Mouse (Mus musculus): Measurements from ENCODE around the gene Gm48552. TPM values are rescaled to one million over a fixed set of nuclear protein-coding genes. Genes with fewer than 3 reads are reported as not detected.

The Gm48552 gene
- polyA plus RNA-seq, 1 experiment from 2014 or later: 2.5 TPM

DNA sequence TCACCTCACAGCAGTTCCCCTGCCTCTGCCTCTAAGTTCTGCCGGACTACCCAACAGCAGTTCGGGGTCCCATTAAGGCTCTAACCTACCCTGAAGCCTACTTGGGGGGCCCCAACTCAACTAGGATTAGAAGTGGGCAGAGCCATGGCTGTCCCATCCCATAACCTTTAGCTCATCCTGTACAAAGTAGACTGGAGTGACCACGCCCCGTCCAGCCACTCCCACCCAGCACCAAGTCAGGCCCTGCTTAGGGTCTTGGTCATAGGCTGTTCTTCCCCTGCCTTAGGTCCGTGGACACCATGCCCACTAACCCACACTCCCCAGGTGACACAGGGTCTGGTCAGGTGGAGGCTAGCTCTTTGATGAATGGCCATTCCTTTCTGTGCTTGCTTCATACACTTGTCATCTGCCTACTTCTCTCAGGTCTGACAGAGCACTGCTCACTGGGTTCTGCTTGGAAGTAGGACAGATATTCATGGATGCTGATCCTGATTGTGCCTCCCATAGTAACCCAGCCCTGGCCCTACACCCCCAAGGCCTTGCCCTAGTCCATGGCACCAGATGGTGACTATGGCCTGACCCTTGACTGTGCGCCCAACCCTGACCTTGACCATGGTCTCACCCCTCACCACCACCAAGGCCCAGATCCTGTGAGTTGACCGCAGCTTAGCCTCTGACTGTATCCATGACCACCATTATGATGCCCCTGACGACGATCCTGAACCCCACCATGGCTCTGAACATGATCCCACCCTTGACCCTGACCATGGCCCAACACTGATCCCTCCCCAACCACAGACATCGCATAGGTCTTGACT lies 30.5 kb downstream of the Gm48552 start:
- Histone ChIP-seq H3K36me3 (peaks cover 19% of the 10 kb centered on the region; the same call in 1 of the 2 replicates), H3K27me3 (peaks cover 3% of the 10 kb centered on the region; the same call in 1 of the 2 replicates), H3K27ac (replicated peaks) (peak overlapping the region; percentile 56), H3K9me3 (no peaks in the 10 kb centered on the region), H3K4me3 (no peak overlapping the region), H3K9ac (peak overlapping the region; percentile 10), H3K4me2 (no peak overlapping the region), H3K4me1 (replicated peaks) (peaks cover 59% of the 10 kb centered on the region)
- 91% methylated on average over 10 of the region's 10 CpGs for WGBS
- no peak for ATAC-seq (ENCODE audit: low read depth)

DNA sequence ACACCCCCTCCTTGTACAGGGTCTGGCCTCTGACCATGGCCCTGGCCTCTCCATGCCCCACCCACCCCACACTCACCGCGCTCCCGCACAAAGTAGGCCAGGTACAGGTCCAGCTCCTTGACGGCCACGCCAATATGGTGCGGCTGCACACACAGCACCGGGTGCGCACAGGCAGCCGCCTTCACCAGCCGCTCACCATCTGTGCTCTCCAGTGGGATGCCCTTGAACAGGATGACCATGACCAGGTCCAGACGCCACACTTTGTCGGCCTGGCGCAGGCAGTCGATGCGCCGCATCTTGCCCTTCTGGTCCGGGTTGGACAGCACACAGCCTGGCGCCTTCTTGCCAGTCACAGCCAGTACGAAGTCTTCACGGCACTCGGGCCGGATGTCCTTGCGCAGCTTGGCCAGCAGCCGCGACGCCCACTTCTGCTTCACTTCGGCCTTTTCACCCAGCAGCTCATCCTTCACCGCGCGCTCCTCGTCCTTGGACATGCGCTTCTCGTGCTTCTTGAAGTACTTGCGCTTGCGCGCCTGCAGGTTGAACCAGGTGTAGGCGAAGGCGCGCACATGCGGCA lies 31.5 kb downstream of the Gm48552 start:
- peaks cover 59% of the 10 kb centered on the region for H3K4me1 ChIP-seq (replicated peaks)
- WGBS: 86% methylated on average over 40 of the region's 40 CpGs

GRCm38 (mm10) chr10:81421041-81421796 lies 32.4 kb downstream of the Gm48552 start:
- H3K4me1 ChIP-seq (replicated peaks): peaks cover 59% of the 10 kb centered on the region
- 78% methylated on average over 4 of the region's 4 CpGs for WGBS

More for the DNA sequence above, 31.5 kb downstream of the Gm48552 start:
- peaks cover 14% of the 10 kb centered on the region; the same call in 1 of the 2 replicates for H3K36me3 ChIP-seq
- no peak overlapping the region for H3K4me3 ChIP-seq
- no peak for ATAC-seq (ENCODE audit: low read depth)
- no peak overlapping the region for H3K4me2 ChIP-seq
- no peaks in the 10 kb centered on the region for H3K9me3 ChIP-seq
- H3K9ac ChIP-seq: no peak overlapping the region
- no peak overlapping the region for H3K27ac ChIP-seq (replicated peaks)
- peaks cover 10% of the 10 kb centered on the region for H3K27me3 ChIP-seq

DNA sequence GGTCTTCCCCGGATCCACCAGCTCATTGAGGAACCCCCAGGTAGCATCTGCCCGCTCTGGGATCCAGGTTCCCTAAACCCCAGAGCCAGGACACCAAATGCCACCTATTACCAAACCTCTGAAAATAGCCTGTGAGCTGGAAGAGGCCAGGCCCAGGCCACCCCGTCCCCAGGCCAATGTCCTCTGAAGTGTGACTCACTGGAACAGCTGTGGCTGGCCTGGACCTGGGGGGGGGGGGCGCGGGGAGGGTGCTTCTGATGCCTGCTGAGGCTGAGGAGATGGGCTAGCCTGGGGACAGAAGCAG lies 32.9 kb downstream of the Gm48552 start:
- Histone ChIP-seq H3K27me3 (peaks cover 18% of the 10 kb centered on the region), H3K36me3 (peaks cover 13% of the 10 kb centered on the region; the same call in 1 of the 2 replicates), H3K9ac (no peak overlapping the region), H3K4me2 (no peak overlapping the region), H3K9me3 (no peaks in the 10 kb centered on the region), H3K4me1 (replicated peaks) (peaks cover 59% of the 10 kb centered on the region), H3K27ac (replicated peaks) (no peak overlapping the region), H3K4me3 (no peak overlapping the region)
- 87% methylated on average over 5 of the region's 5 CpGs for WGBS
- no peak for ATAC-seq (ENCODE audit: low read depth)

More at GRCm38 (mm10) chr10:81421041-81421796, 32.4 kb downstream of the Gm48552 start:
- Histone ChIP-seq H3K36me3 (peaks cover 13% of the 10 kb centered on the region; the same call in 1 of the 2 replicates), H3K4me2 (no peak overlapping the region), H3K4me3 (no peak overlapping the region), H3K9me3 (no peaks in the 10 kb centered on the region), H3K9ac (no peak overlapping the region), H3K27ac (replicated peaks) (no peak overlapping the region), H3K27me3 (peaks cover 17% of the 10 kb centered on the region)
- ATAC-seq (ENCODE audit: low read depth): no peak

- H3K27me3 ChIP-seq: peaks cover 23% of the 10 kb centered on the region
- no peak overlapping the region for H3K4me3 ChIP-seq
- H3K4me1 ChIP-seq (replicated peaks): peaks cover 59% of the 10 kb centered on the region
- peaks cover 13% of the 10 kb centered on the region; the same call in 1 of the 2 replicates for H3K36me3 ChIP-seq
- 79% methylated on average over 6 of the region's 6 CpGs for WGBS
- H3K27ac ChIP-seq (replicated peaks): no peak overlapping the region
- H3K9ac ChIP-seq: no peak overlapping the region
- no peak for ATAC-seq (ENCODE audit: low read depth)
- no peaks in the 10 kb centered on the region for H3K9me3 ChIP-seq
- no peak overlapping the region for H3K4me2 ChIP-seq
These were observed 33.4 kb downstream of the Gm48552 start for GRCm38 (mm10) chr10:81422191-81422590.

DNA sequence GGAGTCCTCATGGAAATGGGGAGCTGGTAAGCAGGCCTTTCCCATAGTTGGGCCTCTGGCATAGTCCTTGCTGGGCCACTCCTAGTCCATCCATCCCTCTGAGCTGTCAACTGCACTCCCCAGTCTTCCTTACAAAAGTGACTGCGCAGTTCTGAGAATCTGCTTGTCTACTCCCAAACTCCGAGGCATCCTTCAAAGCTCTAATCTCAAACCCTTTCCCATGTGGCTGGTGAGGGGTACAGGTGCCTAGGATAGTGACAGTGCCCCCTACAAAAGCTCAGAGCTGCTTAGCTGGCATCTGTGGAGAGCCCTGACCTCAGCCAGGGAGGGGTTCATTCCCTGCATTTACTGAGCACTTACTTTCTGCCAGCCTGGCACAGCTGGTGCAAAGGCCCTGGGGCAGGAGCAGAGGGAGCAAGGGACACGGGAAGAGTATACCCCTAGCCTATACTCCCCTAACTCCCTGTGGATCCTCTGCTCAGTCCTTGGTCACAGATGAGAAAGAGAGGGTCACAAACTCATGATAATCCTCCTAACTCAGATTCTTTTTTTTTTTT lies 33.9 kb downstream of the Gm48552 start:
- H3K4me1 ChIP-seq (replicated peaks): peaks cover 57% of the 10 kb centered on the region
- ATAC-seq (ENCODE audit: low read depth): no peak
- H3K36me3 ChIP-seq: peaks cover 13% of the 10 kb centered on the region; the same call in 1 of the 2 replicates
- 71% methylated on average over 3 of the region's 3 CpGs for WGBS
- H3K4me3 ChIP-seq: no peak overlapping the region
- no peaks in the 10 kb centered on the region for H3K9me3 ChIP-seq
- H3K27ac ChIP-seq (replicated peaks): no peak overlapping the region
- peaks cover 28% of the 10 kb centered on the region for H3K27me3 ChIP-seq
- no peak overlapping the region for H3K9ac ChIP-seq
- no peak overlapping the region for H3K4me2 ChIP-seq

DNA sequence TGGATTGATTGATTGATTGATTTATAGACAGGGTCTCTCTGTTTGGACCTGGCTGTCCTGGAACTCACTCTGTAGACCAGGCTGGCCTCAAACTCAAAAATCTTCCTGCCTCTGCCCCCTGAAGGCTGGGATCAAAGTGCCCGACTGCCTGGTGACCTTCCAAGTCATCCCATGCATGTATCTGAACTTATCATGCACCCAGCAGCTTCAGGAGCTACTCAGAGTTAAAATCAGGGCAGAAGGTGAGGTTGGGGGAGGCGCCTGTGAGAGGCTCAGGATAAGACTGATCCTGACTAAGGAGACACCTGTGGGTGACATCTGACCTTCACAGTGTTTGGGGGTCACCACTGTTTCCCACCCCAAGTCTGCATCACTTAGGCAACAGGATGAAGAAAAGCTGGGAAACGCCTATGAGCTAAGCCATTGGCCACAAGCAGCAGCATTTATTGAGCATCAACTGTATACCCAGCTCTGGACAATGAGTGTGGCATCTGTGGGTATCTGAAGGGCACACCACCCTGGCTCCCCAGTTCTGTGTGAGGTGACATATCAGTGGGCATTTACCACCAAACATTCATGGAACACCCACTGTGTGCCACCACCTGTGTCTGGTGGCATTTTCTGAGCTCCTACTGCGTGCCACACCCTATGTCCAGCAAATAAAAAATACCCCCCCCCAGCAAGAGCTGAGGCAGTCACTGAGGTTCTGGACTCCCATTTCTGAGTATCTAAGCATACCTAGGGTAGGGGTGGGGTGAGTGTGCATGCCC lies 34.9 kb downstream of the Gm48552 start:
- Histone ChIP-seq H3K27ac (replicated peaks) (peak overlapping the region; percentile 59; the same call in 1 of the 2 replicates), H3K4me1 (replicated peaks) (peaks cover 48% of the 10 kb centered on the region), H3K27me3 (peaks cover 37% of the 10 kb centered on the region), H3K4me3 (no peak overlapping the region), H3K9ac (peak overlapping the region; percentile 52), H3K9me3 (no peaks in the 10 kb centered on the region), H3K36me3 (peaks cover 13% of the 10 kb centered on the region; the same call in 1 of the 2 replicates), H3K4me2 (peak overlapping the region; percentile 62; the same call in 1 of the 2 replicates)
- 62% methylated on average over 4 of the region's 4 CpGs for WGBS
- ATAC-seq (ENCODE audit: low read depth): no peak

DNA sequence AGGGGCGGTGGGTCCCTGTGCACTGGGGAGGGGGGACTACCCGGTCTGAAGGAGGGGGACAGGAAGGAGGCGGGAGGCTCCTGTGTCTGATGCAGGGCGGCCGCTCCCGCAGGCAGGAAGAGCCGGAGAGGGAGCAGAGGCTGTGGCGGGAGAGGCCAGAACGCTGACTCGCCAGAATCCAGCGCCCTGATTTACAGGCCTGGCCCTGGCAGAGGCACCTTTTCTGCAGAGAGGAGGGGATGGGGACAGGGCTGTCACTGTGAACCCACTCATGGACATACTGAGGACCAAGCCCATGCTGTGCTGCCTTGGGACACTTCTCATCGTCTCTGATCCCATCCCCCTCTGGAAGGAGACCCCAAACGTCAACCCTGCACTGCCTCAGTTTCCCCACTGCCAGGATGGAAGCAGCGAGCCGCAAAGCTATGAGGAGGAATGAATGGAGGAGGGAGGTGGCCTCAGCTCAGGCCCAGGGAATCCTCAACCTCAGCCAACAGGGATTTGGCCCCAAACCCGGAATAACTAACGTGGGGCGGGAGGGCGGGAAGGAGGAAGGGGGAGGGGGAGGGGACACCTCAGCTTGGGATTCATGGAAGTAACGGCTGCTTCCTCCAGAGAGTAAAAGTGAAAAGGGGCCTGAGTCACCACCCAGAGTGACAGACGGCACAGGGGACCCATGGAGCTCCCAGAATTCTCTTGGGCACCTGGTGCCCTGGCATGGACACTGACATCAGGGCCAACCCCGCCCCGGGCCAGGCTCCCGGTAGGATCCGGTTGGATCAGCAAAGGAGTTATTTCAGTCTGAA lies 35.6 kb downstream of the Gm48552 start:
- H3K9ac ChIP-seq: peak overlapping the region; percentile 52
- peak overlapping the region; percentile 59; the same call in 1 of the 2 replicates for H3K27ac ChIP-seq (replicated peaks)
- H3K9me3 ChIP-seq: no peaks in the 10 kb centered on the region
- H3K4me2 ChIP-seq: peak overlapping the region; percentile 62
- 0 out of 2 replicates have a peak, but pooled peaks have one; percentile 7 for ATAC-seq (ENCODE audit: low read depth)
- peak overlapping the region; percentile 45 for H3K4me3 ChIP-seq
- peaks cover 12% of the 10 kb centered on the region; the same call in 1 of the 2 replicates for H3K36me3 ChIP-seq
- H3K27me3 ChIP-seq: peaks cover 37% of the 10 kb centered on the region
- WGBS: 4% methylated on average over 25 of the region's 25 CpGs
- H3K4me1 ChIP-seq (replicated peaks): peaks cover 46% of the 10 kb centered on the region

DNA sequence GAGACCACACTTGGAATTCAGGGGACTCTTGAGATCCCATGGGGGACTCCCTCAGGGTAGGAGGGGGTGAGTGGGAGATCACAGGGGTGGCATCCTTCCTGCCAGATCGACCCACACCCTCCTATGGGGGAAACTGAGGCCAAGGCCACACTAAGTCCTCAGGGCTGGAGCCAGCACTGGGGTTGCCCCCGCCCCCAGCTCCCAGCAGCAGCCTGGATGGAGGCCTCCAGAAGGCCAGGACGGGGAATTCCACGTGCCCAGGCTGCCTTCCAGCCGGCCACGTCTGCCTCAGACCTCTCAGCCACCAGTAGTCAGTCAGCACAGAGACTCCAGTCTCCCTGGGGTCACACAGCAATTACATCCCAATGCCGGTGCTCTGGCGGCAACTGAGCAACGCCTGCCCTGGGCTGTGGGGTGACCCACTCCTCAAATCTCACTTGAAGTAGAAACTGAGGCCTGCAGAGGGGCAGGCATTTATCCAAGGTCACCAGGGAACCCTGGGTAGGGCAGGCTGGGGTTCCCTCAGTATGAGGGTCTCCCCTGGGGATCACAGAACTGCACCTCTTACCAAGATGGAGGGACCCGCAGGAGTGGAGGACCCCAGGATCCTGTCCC lies 36.5 kb downstream of the Gm48552 start:
- 23% methylated on average over 10 of the region's 10 CpGs for WGBS
- Histone ChIP-seq H3K4me2 (peak overlapping the region; percentile 62), H3K27me3 (peaks cover 37% of the 10 kb centered on the region), H3K4me1 (replicated peaks) (peaks cover 50% of the 10 kb centered on the region), H3K4me3 (peak overlapping the region; percentile 45), H3K9me3 (no peaks in the 10 kb centered on the region), H3K36me3 (peaks cover 3% of the 10 kb centered on the region; the same call in 1 of the 2 replicates), H3K27ac (replicated peaks) (no peak overlapping the region), H3K9ac (peak overlapping the region; percentile 45)
- ATAC-seq (ENCODE audit: low read depth): no peak

DNA sequence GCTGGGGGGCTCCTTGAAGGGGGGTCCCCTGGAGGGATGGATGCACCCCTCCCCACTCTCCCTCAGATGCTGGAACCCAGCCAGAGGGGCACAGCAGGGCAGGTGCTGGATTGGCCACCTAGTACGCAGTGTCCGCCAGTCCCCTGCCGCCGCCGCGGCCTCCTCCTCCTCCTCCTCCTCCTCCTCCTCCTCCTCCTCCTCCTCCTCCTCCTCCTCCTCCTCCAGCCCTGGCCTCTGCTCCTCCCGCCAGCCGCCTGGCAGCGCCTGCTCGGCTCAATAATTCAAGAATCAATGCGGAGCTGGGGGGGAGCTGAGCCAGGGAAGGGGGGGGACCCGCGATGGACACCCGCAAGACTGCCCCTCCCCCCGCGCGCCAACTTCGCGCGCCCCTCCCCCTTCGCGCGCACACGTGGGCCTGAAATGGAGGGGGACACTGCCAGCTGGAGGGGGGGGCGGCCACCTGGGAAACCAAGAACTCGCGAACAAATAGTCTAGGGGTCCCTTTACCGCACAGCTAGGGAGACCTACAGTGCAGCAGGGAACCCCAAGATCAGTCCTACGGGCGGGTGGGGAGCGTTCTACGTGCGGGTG lies 37.4 kb downstream of the Gm48552 start:
- H3K27ac ChIP-seq (replicated peaks): no peak overlapping the region
- H3K4me1 ChIP-seq (replicated peaks): peaks cover 53% of the 10 kb centered on the region
- no peaks in the 10 kb centered on the region for H3K36me3 ChIP-seq
- H3K4me2 ChIP-seq: peak overlapping the region; percentile 62
- peaks cover 37% of the 10 kb centered on the region for H3K27me3 ChIP-seq
- WGBS: 3% methylated on average over 26 of the region's 33 CpGs
- H3K9ac ChIP-seq: peak overlapping the region; percentile 72
- H3K4me3 ChIP-seq: peak overlapping the region; percentile 45
- no peaks in the 10 kb centered on the region for H3K9me3 ChIP-seq
- ATAC-seq (ENCODE audit: low read depth): no peak

All from neural tube, embryonic 13.5 days (tissue).